Mouse (Mus musculus) spleen, adult 2 months (tissue): Measurements from ENCODE around the gene Prps1l3.

ENCODE experiments used
- CTCF ChIP-seq: fragments of 200-500 bp; IDR thresholded peaks from 2 replicates; pipeline ENCODE4 v1.5.1; 2011; ENCODE audit warnings: mild to moderate bottlenecking, inconsistent platforms; ENCODE audit not compliant: insufficient read depth, insufficient read length, insufficient replicate concordance; ENCODE audit errors: extremely low read depth
- POLR2A ChIP-seq: fragments of 200-500 bp; IDR thresholded peaks from 2 replicates; pipeline ENCODE4 v1.6.1; 2011; ENCODE audit warnings: low read depth, low read length, inconsistent platforms

DNA sequence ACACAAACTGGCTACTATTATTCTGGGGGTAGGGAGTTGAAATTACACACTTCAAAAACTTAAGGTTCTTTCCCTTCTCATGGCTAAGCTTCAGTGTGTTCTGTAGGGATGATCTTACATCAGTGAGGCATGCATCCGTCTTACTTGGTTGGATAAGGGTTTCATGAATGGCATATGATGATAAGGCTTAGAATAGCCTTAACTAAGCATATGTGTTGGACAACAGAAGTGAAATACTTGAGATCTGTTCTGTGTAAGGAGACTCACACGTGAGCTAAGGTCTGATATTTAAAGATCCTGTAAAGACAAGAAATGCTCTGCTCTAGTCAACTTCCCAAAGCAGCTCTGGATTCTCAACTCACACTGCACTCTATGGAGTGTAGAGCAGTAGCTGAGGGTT lies 44.1 kb upstream of the Prps1l3 start:
- TF ChIP-seq CTCF (no peak), POLR2A (no peak)
